Mouse (Mus musculus): ENCODE data around the gene Znrf3. TPM values are rescaled to one million over a fixed set of nuclear protein-coding genes. Genes with fewer than 3 reads are reported as not detected.

Gene Znrf3
- polyA plus RNA-seq, 1 experiment from 2014 or later, result 4.9 TPM

DNA sequence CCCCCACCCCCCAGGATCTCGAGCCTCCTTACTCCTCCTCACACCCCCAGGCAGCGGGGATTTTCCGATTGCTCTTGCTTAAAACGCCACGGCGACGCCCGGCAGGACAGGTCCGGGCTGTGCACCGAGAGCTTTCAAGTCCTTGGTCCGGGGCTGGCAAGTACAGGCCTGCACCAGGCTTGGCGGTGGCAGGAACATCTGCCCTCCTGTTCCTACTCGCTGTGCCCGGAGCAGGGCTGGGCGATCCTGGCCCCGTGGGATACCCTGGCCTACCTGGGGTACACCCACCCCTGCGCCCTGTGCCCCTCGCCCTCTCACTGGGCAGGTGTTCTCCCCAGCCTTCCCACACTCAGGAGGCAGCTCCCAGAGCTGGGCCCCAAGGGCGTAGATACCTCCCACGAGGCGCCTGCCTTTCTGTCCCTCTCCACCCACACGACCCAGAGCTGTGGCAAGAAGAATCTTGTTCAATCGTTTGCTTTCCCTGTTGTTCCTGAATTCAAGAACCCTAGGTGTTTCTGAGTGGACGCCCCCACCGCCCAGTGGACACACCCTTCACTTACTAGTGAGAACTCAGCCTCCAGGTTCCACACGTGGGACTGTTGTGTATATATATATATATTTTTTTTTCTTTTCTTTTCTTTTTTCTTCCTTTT is 181.4 kb downstream of the Znrf3 start:
- ATAC-seq (no peak), DNase-seq (ENCODE audit: low spot score) (no peak)
- Histone ChIP-seq H3K9ac (ENCODE audit: low read length) (no peak overlapping the region), H3K27me3 (replicated peaks; ENCODE audit: control insufficient read depth, insufficient read depth, low read length) (no peaks in the 10 kb centered on the region), H3K4me3 (ENCODE audit: low read depth, low read length) (no peak overlapping the region), H3K36me3 (ENCODE audit: control insufficient read depth, insufficient read depth, low read length) (no peaks in the 10 kb centered on the region), H3K4me1 (ENCODE audit: control insufficient read depth, insufficient read depth, low read length) (no peaks in the 10 kb centered on the region), H3K9me3 (replicated peaks; ENCODE audit: control insufficient read depth, low read length) (no peaks in the 10 kb centered on the region), H3K27ac (ENCODE audit: low read depth, low read length) (no peak overlapping the region), H3K4me2 (ENCODE audit: low read length) (no peak overlapping the region)
- WGBS, result 64% methylated on average over 26 of the region's 26 CpGs

DNA sequence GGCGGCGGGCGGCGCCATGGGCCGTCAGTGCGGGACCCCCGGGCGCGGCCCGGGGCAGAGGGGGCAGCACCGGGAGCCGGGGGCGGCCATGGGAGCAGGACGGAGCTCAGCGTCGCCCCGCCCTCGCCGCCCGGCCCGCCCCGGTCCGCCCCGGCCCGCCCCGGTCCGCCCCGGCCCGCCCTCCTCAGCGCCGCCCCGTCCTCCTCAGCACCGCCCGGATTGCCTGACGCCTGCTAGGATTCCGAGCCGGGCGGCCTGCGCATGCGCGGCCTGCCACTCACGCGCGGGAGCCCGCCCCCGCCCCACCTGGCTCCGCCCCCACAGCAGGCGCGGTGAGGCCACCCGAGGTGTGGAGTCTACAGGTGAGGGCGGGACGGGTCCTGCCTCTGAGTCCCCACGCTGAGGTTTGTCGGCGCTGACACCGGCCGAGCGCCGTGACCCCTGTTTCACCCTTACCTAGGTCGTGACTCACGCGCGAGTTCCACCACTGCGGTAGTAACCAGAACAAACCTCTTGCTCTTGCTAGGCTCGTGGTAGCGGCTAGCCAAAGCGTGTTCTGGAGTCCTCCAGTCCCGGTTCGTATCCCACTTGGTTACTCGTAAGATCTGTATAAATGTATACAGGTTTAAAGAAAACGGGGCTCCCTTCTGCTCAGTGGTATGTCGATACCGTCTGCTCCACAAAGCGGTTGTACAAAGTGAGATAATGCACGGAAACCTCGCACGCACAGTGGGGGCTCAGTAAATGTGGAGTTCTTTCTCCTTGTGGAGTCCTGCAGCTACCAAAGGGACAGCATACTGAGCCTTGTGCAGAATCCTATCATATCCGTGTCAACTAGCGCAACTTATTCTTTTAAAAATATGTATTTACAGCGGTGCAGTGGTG is 182.9 kb downstream of the Znrf3 start, which contains the start of gene Kremen1:
Gene Kremen1 (minus strand): TSS at position 51 of the 885 bp plus-strand sequence.
- WGBS, result 5% methylated on average over 38 of the region's 80 CpGs

DNA sequence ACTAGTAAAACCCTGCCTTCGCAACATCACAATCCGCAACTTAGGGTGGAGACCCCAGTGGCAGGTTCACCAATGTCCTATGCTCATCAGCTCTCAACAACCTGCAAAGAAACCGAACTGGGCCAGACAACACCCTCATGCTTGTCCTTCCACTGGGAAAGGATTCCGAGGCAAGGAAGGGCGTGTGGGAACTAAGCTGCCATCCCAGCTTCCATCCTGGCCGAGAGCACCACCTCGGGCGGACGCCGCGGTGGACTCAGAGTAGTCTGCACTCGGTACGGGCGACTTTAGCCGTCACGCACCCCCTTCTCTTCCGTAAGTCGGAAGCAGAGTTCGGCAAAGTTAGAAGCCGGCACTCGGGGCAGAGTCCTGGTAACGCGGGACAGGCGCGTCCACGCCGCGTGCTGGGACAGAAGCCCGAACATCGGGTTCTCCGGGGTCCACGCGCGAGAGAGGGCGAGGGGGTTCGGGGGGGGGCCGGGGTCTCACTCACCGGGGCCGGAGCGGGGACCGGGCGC is 183.6 kb downstream of the Znrf3 start:
- Histone ChIP-seq H3K4me2 (ENCODE audit: low read length) (peak overlapping the region; percentile 78), H3K9me3 (replicated peaks; ENCODE audit: control insufficient read depth, low read length) (no peaks in the 10 kb centered on the region), H3K36me3 (ENCODE audit: control insufficient read depth, insufficient read depth, low read length) (no peaks in the 10 kb centered on the region), H3K27me3 (replicated peaks; ENCODE audit: control insufficient read depth, insufficient read depth, low read length) (no peaks in the 10 kb centered on the region), H3K4me3 (ENCODE audit: low read depth, low read length) (peak overlapping the region; percentile 77), H3K9ac (ENCODE audit: low read length) (peak overlapping the region; percentile 76), H3K4me1 (ENCODE audit: control insufficient read depth, insufficient read depth, low read length) (peaks cover 12% of the 10 kb centered on the region), H3K27ac (ENCODE audit: low read depth, low read length) (no peak overlapping the region)
- ATAC-seq (no peak; the same call in 1 of the 2 replicates), DNase-seq (ENCODE audit: low spot score) (peak; percentile 49)
- 2% methylated on average over 34 of the region's 42 CpGs for WGBS

More for the DNA sequence above, 182.9 kb downstream of the Znrf3 start, which contains the start of gene Kremen1:
- Histone ChIP-seq H3K27me3 (replicated peaks; ENCODE audit: control insufficient read depth, insufficient read depth, low read length) (no peaks in the 10 kb centered on the region), H3K4me1 (ENCODE audit: control insufficient read depth, insufficient read depth, low read length) (peaks cover 5% of the 10 kb centered on the region), H3K4me2 (ENCODE audit: low read length) (peak within 1 kb of the TSS; percentile 78), H3K9me3 (replicated peaks; ENCODE audit: control insufficient read depth, low read length) (no peaks in the 10 kb centered on the region), H3K36me3 (ENCODE audit: control insufficient read depth, insufficient read depth, low read length) (no peaks in the 10 kb centered on the region), H3K9ac (ENCODE audit: low read length) (peak within 1 kb of the TSS; percentile 76), H3K4me3 (ENCODE audit: low read depth, low read length) (peak within 1 kb of the TSS; percentile 77), H3K27ac (ENCODE audit: low read depth, low read length) (no peak within 1 kb of the TSS)
- DNase-seq (ENCODE audit: low spot score) (peak; percentile 95), ATAC-seq (peak; percentile 97)

DNA sequence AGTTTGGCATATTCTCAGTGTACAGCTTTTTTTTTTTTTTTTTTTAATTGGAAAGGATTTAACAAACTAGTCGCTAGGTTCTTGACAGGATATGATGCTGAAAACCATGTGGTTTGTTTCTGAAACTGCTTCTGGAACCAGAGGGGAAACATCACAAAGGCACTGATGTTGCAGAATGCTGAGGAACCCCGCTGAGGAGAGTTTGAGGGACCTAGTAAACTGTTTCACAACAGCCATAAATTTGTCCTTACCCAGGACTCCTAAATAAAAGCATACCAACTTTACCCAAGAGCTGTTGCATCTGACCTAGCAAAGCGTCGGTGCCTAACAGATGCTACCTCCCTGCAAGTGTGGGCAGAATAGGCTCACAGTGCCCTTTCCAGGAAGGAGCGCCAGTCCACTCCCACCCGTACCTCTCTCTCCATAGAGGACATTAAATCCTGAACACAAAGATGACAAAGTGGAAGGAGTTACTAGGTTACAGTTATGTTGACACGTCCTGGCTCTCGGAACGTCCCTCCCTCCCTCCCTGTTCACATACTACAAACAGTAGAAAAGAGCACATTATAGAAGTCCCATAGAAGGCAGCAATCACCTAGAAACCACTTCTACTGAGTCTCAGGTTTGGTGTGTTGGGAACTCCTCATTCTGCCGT is 184.6 kb downstream of the Znrf3 start:
- 50% methylated on average over 10 of the region's 10 CpGs for WGBS
- DNase-seq (ENCODE audit: low spot score) (no peak), ATAC-seq (no peak)
- H3K36me3 ChIP-seq (ENCODE audit: control insufficient read depth, insufficient read depth, low read length), result no peaks in the 10 kb centered on the region
- peak overlapping the region; percentile 78 for H3K4me2 ChIP-seq (ENCODE audit: low read length)
- H3K27me3 ChIP-seq (replicated peaks; ENCODE audit: control insufficient read depth, insufficient read depth, low read length), result no peaks in the 10 kb centered on the region
- no peaks in the 10 kb centered on the region for H3K9me3 ChIP-seq (replicated peaks; ENCODE audit: control insufficient read depth, low read length)
- peaks cover 20% of the 10 kb centered on the region for H3K4me1 ChIP-seq (ENCODE audit: control insufficient read depth, insufficient read depth, low read length)
- no peak overlapping the region for H3K9ac ChIP-seq (ENCODE audit: low read length)
- 0 out of 2 replicates have a peak overlapping the region, but pooled peaks have one; percentile 77 for H3K4me3 ChIP-seq (ENCODE audit: low read depth, low read length)
- H3K27ac ChIP-seq (ENCODE audit: low read depth, low read length), result no peak overlapping the region

DNA sequence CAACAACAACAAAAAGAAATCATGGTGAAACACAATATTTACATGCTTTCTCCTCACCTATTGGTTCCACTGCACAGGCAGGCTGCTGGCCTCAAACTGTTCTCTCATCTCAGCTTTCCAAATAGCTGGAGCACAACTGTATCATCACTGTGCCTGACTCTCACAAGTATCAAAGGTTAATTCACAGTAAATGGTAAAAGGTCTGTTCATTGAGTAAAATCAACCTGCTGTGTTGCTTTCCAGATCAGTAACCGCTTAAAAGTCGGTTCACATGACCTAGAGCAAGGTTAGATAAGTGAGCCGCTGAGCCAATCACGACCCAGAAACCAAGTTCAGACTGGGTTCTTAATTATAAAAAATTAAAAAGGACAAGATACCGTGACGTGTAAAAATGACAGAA is 186.6 kb downstream of the Znrf3 start:
- DNase-seq (ENCODE audit: low spot score) (no peak), ATAC-seq (no peak)
- Histone ChIP-seq H3K27ac (ENCODE audit: low read depth, low read length) (no peak overlapping the region), H3K4me3 (ENCODE audit: low read depth, low read length) (no peak overlapping the region), H3K9ac (ENCODE audit: low read length) (no peak overlapping the region), H3K4me1 (ENCODE audit: control insufficient read depth, insufficient read depth, low read length) (peaks cover 30% of the 10 kb centered on the region), H3K4me2 (ENCODE audit: low read length) (no peak overlapping the region), H3K9me3 (replicated peaks; ENCODE audit: control insufficient read depth, low read length) (no peaks in the 10 kb centered on the region), H3K27me3 (replicated peaks; ENCODE audit: control insufficient read depth, insufficient read depth, low read length) (no peaks in the 10 kb centered on the region), H3K36me3 (ENCODE audit: control insufficient read depth, insufficient read depth, low read length) (no peaks in the 10 kb centered on the region)
- 96% methylated on average over 6 of the region's 6 CpGs for WGBS

DNA sequence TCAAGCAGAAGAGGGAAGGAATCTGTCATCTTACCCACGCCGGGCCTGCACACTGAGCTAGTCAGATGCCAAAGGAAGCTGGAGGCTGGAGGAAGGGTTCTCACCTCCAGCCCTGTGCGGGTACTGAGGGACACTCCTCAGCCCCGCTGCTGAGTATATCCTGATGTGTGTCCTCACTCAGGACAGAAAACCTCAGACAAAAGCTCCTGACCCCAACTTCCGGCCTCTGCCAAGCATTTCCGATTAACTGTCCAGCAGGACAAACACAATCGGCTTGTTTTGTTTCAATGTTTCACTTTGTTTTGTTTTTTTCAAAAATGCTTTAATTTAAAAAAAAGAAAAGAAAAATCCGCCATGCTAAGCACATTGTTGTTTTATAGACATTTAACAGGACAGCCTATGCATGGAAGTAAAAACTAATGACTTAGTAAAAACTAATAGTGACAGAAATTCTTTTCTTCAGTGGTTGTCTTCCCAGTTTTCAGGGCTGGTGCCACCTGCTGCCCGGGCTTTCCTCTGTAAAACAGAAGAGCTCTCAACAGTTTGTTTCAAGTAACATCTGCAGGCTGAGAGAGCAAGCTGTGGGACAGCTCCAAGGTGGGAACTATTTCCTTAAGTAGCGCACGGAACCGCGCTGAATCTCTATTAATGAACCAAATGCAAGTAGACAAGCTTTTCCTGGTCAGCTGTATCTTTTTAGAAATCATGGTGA is 187.3 kb downstream of the Znrf3 start:
- no peak overlapping the region for H3K4me3 ChIP-seq (ENCODE audit: low read depth, low read length)
- H3K36me3 ChIP-seq (ENCODE audit: control insufficient read depth, insufficient read depth, low read length), result no peaks in the 10 kb centered on the region
- ATAC-seq (no peak), DNase-seq (ENCODE audit: low spot score) (no peak)
- H3K4me1 ChIP-seq (ENCODE audit: control insufficient read depth, insufficient read depth, low read length), result peaks cover 30% of the 10 kb centered on the region
- H3K27ac ChIP-seq (ENCODE audit: low read depth, low read length), result no peak overlapping the region
- no peak overlapping the region for H3K4me2 ChIP-seq (ENCODE audit: low read length)
- no peaks in the 10 kb centered on the region; the same call in 1 of the 2 replicates for H3K27me3 ChIP-seq (replicated peaks; ENCODE audit: control insufficient read depth, insufficient read depth, low read length)
- WGBS, result 81% methylated on average over 13 of the region's 13 CpGs
- no peak overlapping the region for H3K9ac ChIP-seq (ENCODE audit: low read length)
- no peaks in the 10 kb centered on the region for H3K9me3 ChIP-seq (replicated peaks; ENCODE audit: control insufficient read depth, low read length)

DNA sequence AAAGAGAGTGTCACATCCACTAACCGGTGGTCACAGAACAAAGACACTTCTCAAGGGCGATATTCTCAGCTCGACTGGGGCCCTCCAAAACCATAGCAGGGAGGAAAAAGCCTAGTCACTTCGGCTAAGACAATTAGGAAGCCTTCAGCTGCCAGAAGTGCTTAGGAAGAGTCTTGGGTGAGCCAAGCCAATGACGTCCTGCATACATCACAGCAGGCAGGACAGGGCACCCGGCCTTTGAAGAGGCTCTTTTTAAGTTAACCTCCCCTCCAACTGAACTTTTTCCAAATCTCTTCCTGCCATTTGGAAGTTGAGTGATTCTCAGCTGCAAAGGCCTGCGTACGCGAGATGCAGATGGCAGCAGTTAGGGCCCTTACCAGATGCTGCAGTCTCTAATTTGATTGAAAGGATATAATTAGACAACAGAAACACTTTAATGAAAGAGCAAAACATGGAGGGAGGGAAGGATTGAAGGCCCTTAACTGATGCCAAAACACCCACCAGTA is 189.1 kb downstream of the Znrf3 start:
- peak; percentile 91 for DNase-seq (ENCODE audit: low spot score)
- no peaks in the 10 kb centered on the region; the same call in 1 of the 2 replicates for H3K27me3 ChIP-seq (replicated peaks; ENCODE audit: control insufficient read depth, insufficient read depth, low read length)
- WGBS, result 7% methylated on average over 9 of the region's 9 CpGs
- H3K4me3 ChIP-seq (ENCODE audit: low read depth, low read length), result no peak overlapping the region
- no peaks in the 10 kb centered on the region for H3K36me3 ChIP-seq (ENCODE audit: control insufficient read depth, insufficient read depth, low read length)
- no peak overlapping the region for H3K9ac ChIP-seq (ENCODE audit: low read length)
- H3K27ac ChIP-seq (ENCODE audit: low read depth, low read length), result peak overlapping the region; percentile 63
- H3K4me1 ChIP-seq (ENCODE audit: control insufficient read depth, insufficient read depth, low read length), result peaks cover 30% of the 10 kb centered on the region
- no peak overlapping the region for H3K4me2 ChIP-seq (ENCODE audit: low read length)
- ATAC-seq, result peak; percentile 84
- no peaks in the 10 kb centered on the region for H3K9me3 ChIP-seq (replicated peaks; ENCODE audit: control insufficient read depth, low read length)

DNA sequence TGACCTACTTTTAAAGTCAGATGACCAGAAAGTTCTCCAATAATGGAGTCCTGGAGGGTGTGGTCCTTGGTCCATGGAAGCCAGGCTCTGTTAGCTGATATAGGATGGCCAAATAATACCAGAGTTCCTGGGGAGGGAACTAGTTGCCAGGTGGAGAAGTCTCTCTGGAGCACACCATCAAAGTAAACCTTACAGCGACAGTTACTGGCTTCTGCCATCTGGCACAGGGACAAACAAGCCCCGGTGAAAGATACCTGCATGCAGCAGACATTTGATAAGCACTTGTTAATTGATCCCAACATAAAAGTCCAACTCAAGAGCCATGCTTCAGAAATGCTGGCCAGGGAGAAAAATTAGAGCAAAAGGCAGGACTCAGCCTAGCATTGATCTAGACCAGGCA is 190.6 kb downstream of the Znrf3 start:
- Histone ChIP-seq H3K4me3 (ENCODE audit: low read depth, low read length) (no peak overlapping the region), H3K9me3 (replicated peaks; ENCODE audit: control insufficient read depth, low read length) (no peaks in the 10 kb centered on the region), H3K9ac (ENCODE audit: low read length) (no peak overlapping the region), H3K27me3 (replicated peaks; ENCODE audit: control insufficient read depth, insufficient read depth, low read length) (no peaks in the 10 kb centered on the region; the same call in 1 of the 2 replicates), H3K4me1 (ENCODE audit: control insufficient read depth, insufficient read depth, low read length) (peaks cover 30% of the 10 kb centered on the region), H3K36me3 (ENCODE audit: control insufficient read depth, insufficient read depth, low read length) (no peaks in the 10 kb centered on the region), H3K4me2 (ENCODE audit: low read length) (no peak overlapping the region), H3K27ac (ENCODE audit: low read depth, low read length) (no peak overlapping the region)
- no peak for DNase-seq (ENCODE audit: low spot score)
- ATAC-seq, result no peak
- WGBS, result 86% methylated on average over 2 of the region's 2 CpGs

Data from forebrain, embryonic 14.5 days (tissue).